Mouse (Mus musculus) lung, adult 2 months (tissue): ENCODE results near the gene Chchd10.

Experiments used
- CTCF ChIP-seq: fragments of 200-500 bp; IDR thresholded peaks from 2 replicates; pipeline ENCODE4 v1.5.1; 2011; ENCODE audit warnings: mild to moderate bottlenecking, low read length, control low read depth; ENCODE audit not compliant: insufficient read depth
- POLR2A ChIP-seq: fragments of 200-500 bp; IDR thresholded peaks from 2 replicates; pipeline ENCODE4 v1.6.1; 2011; ENCODE audit warnings: low read depth, mild to moderate bottlenecking, control low read depth, low read length, borderline replicate concordance; ENCODE audit errors: extremely low read depth

DNA sequence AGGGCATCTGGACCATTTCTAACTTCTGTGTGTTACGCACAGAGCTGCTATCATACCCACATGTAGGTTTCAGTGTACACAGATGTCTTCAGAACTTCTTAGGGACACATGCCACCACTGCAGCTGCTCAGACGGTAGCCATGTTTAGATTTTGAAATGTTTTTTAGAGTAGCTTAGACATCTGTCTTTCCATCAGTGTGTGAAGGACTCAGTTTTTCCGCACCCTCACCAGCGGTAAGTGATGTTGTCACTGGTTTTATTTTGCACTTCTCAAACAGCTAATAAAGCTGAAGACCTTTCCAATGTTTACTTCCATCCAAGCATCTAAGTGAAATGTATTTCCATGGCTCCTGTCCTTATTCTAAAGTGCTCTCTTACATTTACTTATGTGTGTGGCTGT, 26.0 kb upstream of the Chchd10 start:
- TF ChIP-seq CTCF (no peak), POLR2A (no peak)
